Mouse (Mus musculus): Measurements from ENCODE around the gene Clybl. TPM values are rescaled to one million over a fixed set of nuclear protein-coding genes. Genes with fewer than 3 reads are reported as not detected.

Clybl gene
- polyA plus RNA-seq, 1 experiment from 2014 or later: 27.1 TPM

DNA sequence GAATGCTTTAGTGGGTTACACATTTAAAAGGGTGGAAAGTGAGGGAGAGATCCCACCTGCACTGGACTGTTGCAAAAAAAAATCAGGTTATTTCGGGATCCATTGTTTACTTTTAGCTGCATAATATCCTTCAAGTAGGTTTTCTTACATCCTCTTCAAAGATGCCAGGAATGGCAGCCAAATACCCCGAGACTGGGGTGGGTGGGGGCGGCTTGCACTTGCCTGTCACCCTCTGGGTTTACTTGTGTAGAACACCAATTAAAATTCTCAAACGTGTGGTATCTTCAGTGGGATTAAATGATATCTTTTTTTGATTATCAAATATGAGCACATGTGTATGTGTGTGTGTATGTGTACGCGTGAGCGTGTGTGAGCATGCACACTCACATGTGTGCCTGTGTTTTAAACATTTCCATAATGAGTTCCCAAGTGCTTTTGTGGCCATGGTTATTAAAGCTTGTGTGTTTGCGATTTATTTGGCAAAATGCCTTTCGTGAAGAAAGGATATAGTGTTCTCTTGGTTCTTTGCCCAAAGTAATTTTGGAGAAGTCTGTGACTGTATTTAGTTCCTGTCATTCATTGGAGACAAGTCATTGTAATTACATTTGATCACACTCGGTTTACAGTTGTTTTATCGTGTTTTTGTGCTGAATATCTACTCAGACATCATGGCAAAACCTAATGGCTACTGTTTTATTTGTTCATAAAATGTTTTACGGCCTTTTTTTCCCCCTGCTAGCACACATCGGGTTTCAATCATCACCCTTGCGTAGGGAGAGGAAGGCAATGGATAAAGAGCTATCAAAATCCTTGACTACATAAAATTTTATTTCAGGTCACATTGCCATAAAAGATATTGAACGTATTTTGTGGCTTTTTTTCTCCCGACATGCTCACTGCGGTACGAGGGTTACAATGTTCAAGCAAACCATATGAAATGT is 65.7 kb downstream of the Clybl start:
- no peak overlapping the region for H3K4me2 ChIP-seq (ENCODE audit: low read depth, low read length)
- H3K4me1 ChIP-seq (ENCODE audit: control insufficient read depth, insufficient read depth, low read length): no peaks in the 10 kb centered on the region
- no peaks in the 10 kb centered on the region for H3K36me3 ChIP-seq (ENCODE audit: control insufficient read depth, insufficient read depth, low read length)
- H3K9ac ChIP-seq (ENCODE audit: low read depth, low read length): no peak overlapping the region
- H3K9me3 ChIP-seq (ENCODE audit: control insufficient read depth, low read length): no peaks in the 10 kb centered on the region; the same call in 1 of the 2 replicates
- DNase-seq (ENCODE audit: low spot score) (peak; percentile 47), ATAC-seq (ENCODE audit: low read depth) (no peak)
- H3K27me3 ChIP-seq (replicated peaks; ENCODE audit: control insufficient read depth, insufficient read depth, low read length): no peaks in the 10 kb centered on the region
- no peak overlapping the region for H3K27ac ChIP-seq (replicated peaks; ENCODE audit: low read depth, low read length)
- no peak overlapping the region for H3K4me3 ChIP-seq (ENCODE audit: low read depth, low read length)
- 73% methylated on average over 18 of the region's 18 CpGs for WGBS

DNA sequence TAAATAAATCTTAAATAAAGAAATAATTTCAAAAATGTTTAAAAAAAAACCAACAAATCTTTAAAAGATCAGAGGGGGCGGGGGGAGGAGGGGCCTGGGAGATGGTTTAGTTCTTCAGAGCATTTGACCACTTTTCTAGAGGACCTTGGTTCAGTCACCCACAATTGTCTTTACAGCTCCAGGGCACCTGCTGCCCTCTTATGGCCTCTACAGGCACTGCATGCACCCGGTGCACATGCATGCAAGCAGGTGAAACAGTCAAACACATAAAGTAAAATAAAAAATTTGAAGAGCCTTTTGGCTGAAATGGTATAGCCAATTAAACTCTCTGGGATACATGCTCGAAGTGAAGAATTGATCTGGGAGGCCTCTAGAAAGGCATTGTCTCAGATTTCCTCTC is 67.6 kb downstream of the Clybl start:
- DNase-seq (ENCODE audit: low spot score) (no peak), ATAC-seq (ENCODE audit: low read depth) (no peak)
- Histone ChIP-seq H3K4me2 (ENCODE audit: low read depth, low read length) (no peak overlapping the region), H3K27ac (replicated peaks; ENCODE audit: low read depth, low read length) (no peak overlapping the region), H3K36me3 (ENCODE audit: control insufficient read depth, insufficient read depth, low read length) (no peaks in the 10 kb centered on the region), H3K4me1 (ENCODE audit: control insufficient read depth, insufficient read depth, low read length) (no peaks in the 10 kb centered on the region), H3K9ac (ENCODE audit: low read depth, low read length) (no peak overlapping the region), H3K9me3 (ENCODE audit: control insufficient read depth, low read length) (no peaks in the 10 kb centered on the region; the same call in 1 of the 2 replicates), H3K4me3 (ENCODE audit: low read depth, low read length) (no peak overlapping the region), H3K27me3 (replicated peaks; ENCODE audit: control insufficient read depth, insufficient read depth, low read length) (no peaks in the 10 kb centered on the region)
- 87% methylated on average over 3 of the region's 3 CpGs for WGBS

- Histone ChIP-seq H3K9me3 (ENCODE audit: control insufficient read depth, low read length) (no peaks in the 10 kb centered on the region; the same call in 1 of the 2 replicates), H3K27ac (replicated peaks; ENCODE audit: low read depth, low read length) (no peak overlapping the region), H3K4me3 (ENCODE audit: low read depth, low read length) (no peak overlapping the region), H3K4me2 (ENCODE audit: low read depth, low read length) (no peak overlapping the region), H3K27me3 (replicated peaks; ENCODE audit: control insufficient read depth, insufficient read depth, low read length) (peaks cover 15% of the 10 kb centered on the region), H3K4me1 (ENCODE audit: control insufficient read depth, insufficient read depth, low read length) (no peaks in the 10 kb centered on the region), H3K9ac (ENCODE audit: low read depth, low read length) (no peak overlapping the region), H3K36me3 (ENCODE audit: control insufficient read depth, insufficient read depth, low read length) (no peaks in the 10 kb centered on the region)
- ATAC-seq (ENCODE audit: low read depth) (no peak), DNase-seq (ENCODE audit: low spot score) (no peak)
Measured at GRCm38 (mm10) chr14:122251346-122251745, 69.8 kb downstream of the Clybl start.

DNA sequence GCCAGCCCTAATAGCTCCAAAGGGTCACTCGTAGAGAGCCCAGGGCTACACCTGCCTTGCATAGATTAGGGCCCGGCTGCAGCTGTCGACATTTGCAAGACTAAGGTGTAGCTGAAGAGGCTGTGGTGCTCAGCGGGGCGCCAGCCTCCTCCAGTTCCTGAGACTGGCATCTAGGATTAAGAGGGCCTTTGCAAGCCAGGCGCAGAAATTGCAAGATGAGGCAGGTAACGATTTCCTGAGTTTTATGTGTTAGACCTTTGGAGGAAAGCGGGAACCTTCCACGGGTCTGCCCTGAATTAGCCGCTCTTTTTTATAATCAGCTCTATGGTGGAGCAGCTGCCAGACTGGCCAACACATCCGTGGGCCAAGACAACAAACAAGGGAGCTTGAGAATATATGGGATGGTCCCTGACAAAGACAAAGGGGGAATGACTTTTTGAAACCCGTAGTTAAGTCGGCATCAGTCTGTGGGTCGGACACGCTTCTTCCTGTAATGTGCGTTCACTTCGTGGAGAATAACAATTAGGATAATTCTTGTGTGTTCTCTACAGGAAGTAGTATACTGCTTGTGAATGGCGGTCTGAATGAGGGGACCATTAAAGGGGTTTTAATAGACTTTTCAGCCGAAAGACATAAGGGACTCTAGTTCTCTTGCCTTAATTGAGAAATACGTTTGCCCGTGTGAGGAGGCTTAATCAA is 74.2 kb downstream of the Clybl start:
- WGBS: 8% methylated on average over 21 of the region's 21 CpGs
- no peak overlapping the region for H3K4me3 ChIP-seq (ENCODE audit: low read depth, low read length)
- ATAC-seq (ENCODE audit: low read depth) (no peak), DNase-seq (ENCODE audit: low spot score) (no peak)
- H3K9ac ChIP-seq (ENCODE audit: low read depth, low read length): no peak overlapping the region
- H3K4me2 ChIP-seq (ENCODE audit: low read depth, low read length): 0 out of 2 replicates have a peak overlapping the region, but pooled peaks have one; percentile 1
- H3K27ac ChIP-seq (replicated peaks; ENCODE audit: low read depth, low read length): no peak overlapping the region
- H3K4me1 ChIP-seq (ENCODE audit: control insufficient read depth, insufficient read depth, low read length): no peaks in the 10 kb centered on the region
- H3K9me3 ChIP-seq (ENCODE audit: control insufficient read depth, low read length): no peaks in the 10 kb centered on the region
- H3K27me3 ChIP-seq (replicated peaks; ENCODE audit: control insufficient read depth, insufficient read depth, low read length): peaks cover 44% of the 10 kb centered on the region
- H3K36me3 ChIP-seq (ENCODE audit: control insufficient read depth, insufficient read depth, low read length): no peaks in the 10 kb centered on the region

- H3K4me1 ChIP-seq (ENCODE audit: control insufficient read depth, insufficient read depth, low read length): no peaks in the 10 kb centered on the region
- H3K4me2 ChIP-seq (ENCODE audit: low read depth, low read length): 0 out of 2 replicates have a peak overlapping the region, but pooled peaks have one; percentile 1
- no peaks in the 10 kb centered on the region for H3K9me3 ChIP-seq (ENCODE audit: control insufficient read depth, low read length)
- 23% methylated on average over 8 of the region's 8 CpGs for WGBS
- H3K27ac ChIP-seq (replicated peaks; ENCODE audit: low read depth, low read length): no peak overlapping the region
- H3K36me3 ChIP-seq (ENCODE audit: control insufficient read depth, insufficient read depth, low read length): no peaks in the 10 kb centered on the region
- ATAC-seq (ENCODE audit: low read depth) (no peak), DNase-seq (ENCODE audit: low spot score) (no peak)
- H3K9ac ChIP-seq (ENCODE audit: low read depth, low read length): no peak overlapping the region
- peaks cover 44% of the 10 kb centered on the region for H3K27me3 ChIP-seq (replicated peaks; ENCODE audit: control insufficient read depth, insufficient read depth, low read length)
- no peak overlapping the region for H3K4me3 ChIP-seq (ENCODE audit: low read depth, low read length)
Measured at GRCm38 (mm10) chr14:122256261-122256634, 74.7 kb downstream of the Clybl start.

- H3K27me3 ChIP-seq (replicated peaks; ENCODE audit: control insufficient read depth, insufficient read depth, low read length): peaks cover 44% of the 10 kb centered on the region
- ATAC-seq (ENCODE audit: low read depth): no peak
- 36% methylated on average over 5 of the region's 5 CpGs for WGBS
Measured at GRCm38 (mm10) chr14:122258297-122258696, 76.8 kb downstream of the Clybl start.

GRCm38 (mm10) chr14:122261250-122261649 is 79.7 kb downstream of the Clybl start:
- H3K36me3 ChIP-seq (ENCODE audit: control insufficient read depth, insufficient read depth, low read length): no peaks in the 10 kb centered on the region
- no peak overlapping the region for H3K4me2 ChIP-seq (ENCODE audit: low read depth, low read length)
- H3K4me3 ChIP-seq (ENCODE audit: low read depth, low read length): no peak overlapping the region
- H3K27ac ChIP-seq (replicated peaks; ENCODE audit: low read depth, low read length): no peak overlapping the region
- H3K9ac ChIP-seq (ENCODE audit: low read depth, low read length): no peak overlapping the region
- ATAC-seq (ENCODE audit: low read depth): no peak
- no peak for DNase-seq (ENCODE audit: low spot score)
- H3K9me3 ChIP-seq (ENCODE audit: control insufficient read depth, low read length): no peaks in the 10 kb centered on the region
- H3K4me1 ChIP-seq (ENCODE audit: control insufficient read depth, insufficient read depth, low read length): no peaks in the 10 kb centered on the region
- H3K27me3 ChIP-seq (replicated peaks; ENCODE audit: control insufficient read depth, insufficient read depth, low read length): peaks cover 30% of the 10 kb centered on the region
- 92% methylated on average over 1 of the region's 1 CpGs for WGBS

More at GRCm38 (mm10) chr14:122258297-122258696, 76.8 kb downstream of the Clybl start:
- DNase-seq (ENCODE audit: low spot score): no peak
- Histone ChIP-seq H3K36me3 (ENCODE audit: control insufficient read depth, insufficient read depth, low read length) (no peaks in the 10 kb centered on the region), H3K4me3 (ENCODE audit: low read depth, low read length) (no peak overlapping the region), H3K27ac (replicated peaks; ENCODE audit: low read depth, low read length) (no peak overlapping the region), H3K4me1 (ENCODE audit: control insufficient read depth, insufficient read depth, low read length) (no peaks in the 10 kb centered on the region), H3K9me3 (ENCODE audit: control insufficient read depth, low read length) (no peaks in the 10 kb centered on the region), H3K9ac (ENCODE audit: low read depth, low read length) (no peak overlapping the region), H3K4me2 (ENCODE audit: low read depth, low read length) (no peak overlapping the region)

GRCm38 (mm10) chr14:122262851-122263659 is 81.6 kb downstream of the Clybl start:
- DNase-seq (ENCODE audit: low spot score) (no peak), ATAC-seq (ENCODE audit: low read depth) (no peak)
- WGBS: 49% methylated on average over 16 of the region's 16 CpGs
- no peaks in the 10 kb centered on the region for H3K9me3 ChIP-seq (ENCODE audit: control insufficient read depth, low read length)
- no peak overlapping the region for H3K4me2 ChIP-seq (ENCODE audit: low read depth, low read length)
- H3K36me3 ChIP-seq (ENCODE audit: control insufficient read depth, insufficient read depth, low read length): no peaks in the 10 kb centered on the region
- H3K4me3 ChIP-seq (ENCODE audit: low read depth, low read length): no peak overlapping the region
- H3K27me3 ChIP-seq (replicated peaks; ENCODE audit: control insufficient read depth, insufficient read depth, low read length): peaks cover 11% of the 10 kb centered on the region
- no peak overlapping the region for H3K27ac ChIP-seq (replicated peaks; ENCODE audit: low read depth, low read length)
- H3K4me1 ChIP-seq (ENCODE audit: control insufficient read depth, insufficient read depth, low read length): no peaks in the 10 kb centered on the region
- no peak overlapping the region for H3K9ac ChIP-seq (ENCODE audit: low read depth, low read length)
